Mouse (Mus musculus) midbrain, embryonic 15.5 days (tissue): Measurements from ENCODE around the gene Gm3448. TPM values are rescaled to one million over a fixed set of nuclear protein-coding genes. Genes with fewer than 3 reads are reported as not detected.
"Not testable (repeated sequence)": the region's sequence is repeated elsewhere in the genome, so short reads cannot be mapped to it uniquely, and the experiment has no call there.

Experiments used
- ATAC-seq: fragments of 200-750 bp; cut with Nextera tagmentation; replicated peaks from 2 replicates; pipeline ENCODE4 v1.8.0; 2017; ENCODE audit warnings: moderate TSS enrichment
- H3K27ac ChIP-seq: fragments of 300-500 bp; sonication (generic); 2 replicates; pipeline ENCODE4 v1.5.1; 2015; ENCODE audit warnings: mild to moderate bottlenecking, inconsistent platforms
- H3K27me3 ChIP-seq: fragments of 300-500 bp; sonication (generic); replicated peaks from 2 replicates; pipeline ENCODE4 v1.6.1; 2015; ENCODE audit warnings: inconsistent platforms
- H3K36me3 ChIP-seq: fragments of 300-500 bp; sonication (generic); replicated peaks from 2 replicates; pipeline ENCODE4 v1.6.1; 2015; ENCODE audit warnings: inconsistent platforms
- H3K4me1 ChIP-seq: fragments of 300-500 bp; sonication (generic); 2 replicates; pipeline ENCODE4 v1.6.1; 2015; ENCODE audit warnings: inconsistent platforms
- H3K4me2 ChIP-seq: fragments of 300-500 bp; sonication (generic); 2 replicates; pipeline ENCODE4 v1.6.1; 2015; ENCODE audit warnings: inconsistent platforms, mild to moderate bottlenecking, moderate library complexity
- H3K4me3 ChIP-seq: fragments of 300-500 bp; sonication (generic); 2 replicates; pipeline ENCODE4 v1.5.1; 2015; ENCODE audit warnings: mild to moderate bottlenecking, inconsistent platforms
- H3K9ac ChIP-seq: fragments of 300-500 bp; sonication (generic); 2 replicates; pipeline ENCODE4 v1.6.1; 2015; ENCODE audit warnings: mild to moderate bottlenecking, inconsistent platforms
- H3K9me3 ChIP-seq: fragments of 300-500 bp; sonication (generic); 2 replicates; pipeline ENCODE4 v1.6.1; 2016; ENCODE audit warnings: inconsistent platforms
- WGBS: fragments of 180-500 bp; shearing (Covaris S2); methylation state at CpG from one replicate; pipeline ENCODE4 v1.1.7; 2015; ENCODE audit warnings: mixed read lengths; 5-methylcytosine and 5-hydroxymethylcytosine counted together
- polyA plus RNA-seq: library from polyadenylated mRNA; unstranded; fragments of >200 nt; fragmentation: Nextera tagmentation; extraction: Ambion mirVana; gene quantifications from 2 replicates; pipeline ENCODE4 v1.2.1, GENCODE M21; 2015

Gm3448 gene
- polyA plus RNA-seq: 3.9 and 5.0 TPM in 2 replicates

DNA sequence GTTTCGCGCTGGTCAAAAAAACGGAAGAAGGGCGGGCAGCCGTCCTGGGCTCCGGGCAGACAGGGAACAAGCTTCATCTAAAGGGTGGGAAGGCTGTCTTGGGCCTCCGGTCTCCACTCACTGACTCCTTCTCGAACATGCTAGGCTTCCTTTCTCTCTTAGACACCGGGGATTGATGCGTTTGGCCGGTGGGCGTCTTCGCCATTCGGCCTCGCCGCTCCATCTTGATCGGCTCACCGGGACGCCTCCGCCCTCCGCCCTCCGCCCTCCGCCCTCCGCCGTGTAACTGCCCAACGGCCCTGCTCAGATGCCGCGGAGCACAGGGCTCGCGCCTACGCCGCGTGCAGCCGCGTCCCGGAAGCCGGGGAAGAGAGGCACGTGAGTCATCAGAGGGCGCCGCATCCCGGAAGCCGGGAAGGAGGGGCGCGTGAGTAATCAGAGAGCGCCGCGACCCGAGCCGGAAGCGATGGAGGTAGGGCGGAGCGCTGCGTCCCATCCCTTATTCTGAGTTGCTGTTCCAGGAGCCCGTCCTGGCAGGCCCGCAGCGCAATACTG is at the start of gene Gm3448, which contains the start of the genes Ermard and Tcte3:
TSS of gene Gm3448 (minus strand) at position 363 of the 555 bp plus-strand sequence.
TSS of gene Ermard (plus strand) at position 34 of the 555 bp plus-strand sequence.
TSS of gene Tcte3 (minus strand) at position 314 of the 555 bp plus-strand sequence.
- not testable (repeated sequence) for H3K27ac ChIP-seq
- peak; percentile 98 for ATAC-seq
- WGBS: 2% methylated on average over 11 of the region's 56 CpGs

DNA sequence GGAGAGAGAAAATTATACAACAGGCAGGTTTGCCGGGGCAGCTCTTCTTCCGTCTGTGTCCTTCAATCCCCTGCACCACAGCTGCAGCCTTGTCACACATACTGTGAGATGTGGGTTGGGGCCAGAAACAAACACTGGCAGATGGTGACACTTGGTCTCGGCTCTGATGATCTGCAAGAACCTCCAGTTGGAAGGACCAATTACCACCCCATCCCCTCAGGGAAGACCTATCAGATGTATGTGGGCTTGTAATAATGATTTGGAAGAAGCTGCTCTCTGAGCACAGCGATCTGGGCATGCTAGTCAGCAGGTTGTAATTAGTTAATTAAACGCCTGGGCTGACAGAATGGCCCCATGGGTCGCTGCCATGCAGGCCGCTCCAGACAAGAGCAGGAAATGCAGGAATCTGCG is 47.3 kb upstream of the Gm3448 start:
- no peak overlapping the region for H3K9ac ChIP-seq

More for the DNA sequence above, at the start of gene Gm3448, which contains the start of the genes Ermard and Tcte3:
- H3K36me3 ChIP-seq, H3K9ac ChIP-seq, H3K9me3 ChIP-seq, H3K4me1 ChIP-seq, H3K27me3 ChIP-seq, H3K4me2 ChIP-seq: not testable (repeated sequence)
- 0 out of 2 replicates have a peak within 1 kb of the TSS, but pooled peaks have one; percentile 18 for H3K4me3 ChIP-seq

DNA sequence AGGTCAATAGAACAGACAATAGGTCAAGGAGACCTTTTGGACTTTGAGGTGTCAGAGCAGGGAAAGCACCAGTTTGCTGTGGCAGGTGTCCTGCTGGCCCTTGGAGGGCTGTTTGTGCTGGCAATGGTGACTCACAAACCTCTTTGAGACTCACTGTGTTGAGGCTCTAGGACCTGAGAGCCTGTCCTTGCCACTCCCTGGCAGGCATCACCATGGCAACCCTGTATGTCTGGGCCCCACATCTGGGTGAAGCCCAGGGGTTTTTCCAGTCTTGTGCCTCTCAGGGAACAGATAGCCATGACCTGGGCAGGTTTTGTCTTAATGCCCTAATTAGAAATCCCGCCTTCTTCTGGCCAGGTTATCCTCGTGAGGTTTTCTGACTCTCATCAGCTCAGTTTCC is 46.8 kb upstream of the Gm3448 start:
- Histone ChIP-seq H3K4me1 (peaks cover 13% of the 10 kb centered on the region), H3K9ac (no peak overlapping the region), H3K9me3 (no peaks in the 10 kb centered on the region), H3K27me3 (no peaks in the 10 kb centered on the region), H3K36me3 (no peaks in the 10 kb centered on the region), H3K4me3 (no peak overlapping the region), H3K27ac (0 out of 2 replicates have a peak overlapping the region, but pooled peaks have one; percentile 14), H3K4me2 (no peak overlapping the region)
- ATAC-seq: peak; percentile 65
- WGBS: 26% methylated on average over 2 of the region's 2 CpGs

More for the DNA sequence above, 47.3 kb upstream of the Gm3448 start:
- peak; percentile 68 for ATAC-seq
- H3K4me1 ChIP-seq: peaks cover 13% of the 10 kb centered on the region
- H3K36me3 ChIP-seq: no peaks in the 10 kb centered on the region
- H3K4me3 ChIP-seq: no peak overlapping the region
- H3K4me2 ChIP-seq: no peak overlapping the region
- peak overlapping the region; percentile 14; the same call in 1 of the 2 replicates for H3K27ac ChIP-seq
- 10% methylated on average over 8 of the region's 8 CpGs for WGBS
- H3K9me3 ChIP-seq: no peaks in the 10 kb centered on the region
- no peaks in the 10 kb centered on the region for H3K27me3 ChIP-seq

DNA sequence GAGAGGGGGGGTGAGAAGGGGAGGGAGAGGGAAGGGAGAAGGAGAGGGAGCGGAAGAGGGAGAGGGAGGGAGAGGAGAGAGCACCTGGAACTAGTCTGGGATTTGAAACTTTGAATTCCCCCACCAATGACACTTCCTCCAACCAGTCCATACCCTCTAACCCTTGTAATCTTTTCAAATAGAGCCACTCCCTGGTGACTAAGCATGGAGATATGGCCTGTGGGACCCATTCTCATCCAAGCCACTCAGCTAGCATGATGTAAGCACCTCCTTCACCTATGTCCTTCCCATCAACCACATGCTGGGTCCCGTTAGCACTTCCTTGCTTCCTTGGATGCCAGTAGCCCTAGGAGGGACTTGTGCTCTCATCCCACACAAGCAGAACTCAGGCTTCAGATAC is 43.7 kb upstream of the Gm3448 start:
- Histone ChIP-seq H3K4me3 (no peak overlapping the region), H3K4me2 (no peak overlapping the region), H3K9me3 (no peaks in the 10 kb centered on the region), H3K27ac (no peak overlapping the region), H3K27me3 (no peaks in the 10 kb centered on the region), H3K4me1 (peaks cover 13% of the 10 kb centered on the region), H3K9ac (no peak overlapping the region), H3K36me3 (no peaks in the 10 kb centered on the region)
- ATAC-seq: no peak
- 89% methylated on average over 2 of the region's 2 CpGs for WGBS

DNA sequence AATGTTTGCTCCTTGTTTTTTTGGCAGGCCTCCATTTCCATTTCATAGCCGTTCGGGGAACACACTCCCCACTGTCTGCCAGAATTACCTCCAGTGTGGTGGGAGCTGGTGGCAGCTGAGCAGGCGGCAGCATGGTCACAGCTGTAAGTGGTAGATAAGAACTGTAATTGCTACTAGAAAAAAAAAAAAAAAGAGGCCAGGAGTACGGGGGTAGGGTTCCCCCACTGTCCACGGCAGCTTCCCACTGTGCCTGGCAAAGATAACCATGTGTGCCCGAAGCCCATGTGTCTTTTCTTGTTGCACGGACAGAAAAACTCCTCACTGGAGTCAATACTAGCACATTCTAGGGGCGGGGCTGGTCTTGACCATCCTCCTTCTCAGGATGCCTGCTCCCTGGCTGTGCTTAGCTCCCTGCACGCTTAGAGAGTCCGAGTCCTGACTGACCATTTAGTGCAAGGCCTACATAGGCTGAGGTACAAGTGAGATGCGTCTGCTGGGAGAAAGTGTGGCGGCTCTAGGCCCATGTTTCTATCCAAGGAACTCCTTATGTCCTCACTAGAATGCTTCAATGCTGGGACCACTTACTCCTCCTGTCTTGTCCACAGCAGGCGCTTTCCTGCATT is 43.0 kb upstream of the Gm3448 start:
- Histone ChIP-seq H3K4me1 (peaks cover 13% of the 10 kb centered on the region), H3K36me3 (no peaks in the 10 kb centered on the region), H3K9ac (no peak overlapping the region), H3K4me2 (no peak overlapping the region), H3K4me3 (no peak overlapping the region), H3K9me3 (no peaks in the 10 kb centered on the region), H3K27me3 (no peaks in the 10 kb centered on the region), H3K27ac (no peak overlapping the region)
- ATAC-seq: no peak
- 59% methylated on average over 13 of the region's 13 CpGs for WGBS

DNA sequence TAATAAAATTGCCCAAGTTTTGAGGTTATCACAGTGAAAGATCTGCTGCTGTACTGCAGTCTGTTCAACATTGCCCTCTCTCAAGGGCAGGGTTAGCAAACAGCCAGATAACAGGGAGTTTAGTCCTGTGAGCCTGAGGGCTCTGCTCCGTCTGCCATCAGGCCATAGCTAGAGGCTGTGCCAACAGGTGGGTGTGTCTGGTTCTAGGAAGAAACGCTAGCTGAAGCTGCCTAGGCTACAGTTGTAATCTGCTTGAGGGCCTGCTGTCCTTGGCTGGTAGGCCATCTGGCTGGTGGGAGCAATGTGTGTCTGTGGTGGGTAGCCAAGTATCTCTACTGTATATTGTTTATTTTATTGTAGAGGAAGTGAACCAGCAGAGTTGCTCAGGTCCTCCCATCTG is 36.2 kb upstream of the Gm3448 start:
- H3K27me3 ChIP-seq: no peaks in the 10 kb centered on the region
- H3K4me2 ChIP-seq: no peak overlapping the region
- no peak overlapping the region for H3K27ac ChIP-seq
- no peaks in the 10 kb centered on the region for H3K4me1 ChIP-seq
- H3K9me3 ChIP-seq: no peaks in the 10 kb centered on the region
- no peak for ATAC-seq
- H3K9ac ChIP-seq: no peak overlapping the region
- H3K4me3 ChIP-seq: no peak overlapping the region
- no peaks in the 10 kb centered on the region for H3K36me3 ChIP-seq
- WGBS: 55% methylated on average over 2 of the region's 2 CpGs

DNA sequence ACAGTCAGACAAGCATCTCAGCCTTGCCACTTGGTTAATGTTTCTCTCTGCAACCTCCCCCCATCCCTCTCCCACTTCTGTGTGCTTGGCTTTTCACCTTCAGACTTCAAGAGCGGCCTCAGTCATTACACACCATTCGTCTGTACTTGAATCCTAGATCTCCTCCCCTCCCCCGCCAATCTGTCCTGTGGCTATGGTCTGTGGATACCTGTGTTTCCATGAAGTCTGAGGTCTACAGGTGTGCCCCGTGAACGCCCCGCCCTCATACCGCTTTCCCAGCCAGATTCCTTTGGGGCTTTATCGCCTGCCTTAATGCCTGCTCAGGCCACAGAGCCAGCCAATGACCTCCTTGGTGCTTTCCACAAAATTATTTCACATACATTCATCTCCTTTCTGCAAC is 33.7 kb upstream of the Gm3448 start:
- H3K27me3 ChIP-seq: no peaks in the 10 kb centered on the region
- no peak overlapping the region for H3K27ac ChIP-seq
- H3K9me3 ChIP-seq: no peaks in the 10 kb centered on the region
- H3K4me2 ChIP-seq: no peak overlapping the region
- H3K4me3 ChIP-seq: no peak overlapping the region
- ATAC-seq: no peak
- H3K36me3 ChIP-seq: no peaks in the 10 kb centered on the region
- no peak overlapping the region for H3K9ac ChIP-seq
- H3K4me1 ChIP-seq: no peaks in the 10 kb centered on the region
- WGBS: 80% methylated on average over 8 of the region's 8 CpGs

DNA sequence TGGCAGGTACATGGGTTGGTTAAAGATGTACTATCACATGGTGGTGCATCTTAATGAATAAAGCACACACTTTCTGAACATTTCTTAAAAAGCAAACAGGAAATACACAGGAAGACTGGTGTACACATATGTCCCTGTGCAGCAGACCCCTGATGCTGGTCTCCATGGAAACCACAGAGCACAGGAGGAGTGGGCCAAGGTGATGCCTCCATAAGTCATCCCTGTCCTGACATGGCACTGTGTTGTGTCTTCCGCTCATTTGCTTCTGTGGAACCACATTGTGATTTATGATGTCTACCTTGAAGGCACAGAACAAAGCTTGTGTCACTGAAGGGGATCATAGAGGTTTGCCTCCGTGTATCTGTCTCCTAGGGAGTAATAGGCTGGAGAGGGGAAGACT is 30.9 kb upstream of the Gm3448 start:
- H3K4me3 ChIP-seq: no peak overlapping the region
- no peak for ATAC-seq
- no peaks in the 10 kb centered on the region for H3K36me3 ChIP-seq
- H3K27ac ChIP-seq: no peak overlapping the region
- no peaks in the 10 kb centered on the region for H3K27me3 ChIP-seq
- no peaks in the 10 kb centered on the region for H3K4me1 ChIP-seq
- 88% methylated on average over 2 of the region's 2 CpGs for WGBS
- no peak overlapping the region for H3K9ac ChIP-seq
- H3K9me3 ChIP-seq: no peaks in the 10 kb centered on the region
- H3K4me2 ChIP-seq: no peak overlapping the region

DNA sequence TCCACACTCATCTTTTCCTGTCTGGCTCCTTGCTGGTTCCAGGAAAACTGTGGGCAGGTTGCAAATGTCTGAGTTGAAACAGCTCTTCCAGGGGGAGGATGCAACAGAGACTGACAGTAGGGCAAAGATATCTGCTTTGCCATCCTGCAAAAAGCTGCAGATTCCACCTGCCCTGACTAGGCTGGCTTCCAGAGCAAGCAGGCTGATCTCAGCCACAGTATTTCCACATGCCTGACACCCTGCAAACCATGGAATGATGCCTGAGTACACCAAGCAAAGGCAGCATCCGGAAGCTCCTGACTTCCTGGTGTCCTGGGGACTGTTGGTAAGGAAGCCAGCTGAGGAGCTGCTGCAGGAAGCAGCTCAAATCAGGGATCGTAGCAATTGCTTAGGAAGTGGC is 27.8 kb upstream of the Gm3448 start:
- no peaks in the 10 kb centered on the region for H3K36me3 ChIP-seq
- no peaks in the 10 kb centered on the region for H3K27me3 ChIP-seq
- H3K9me3 ChIP-seq: no peaks in the 10 kb centered on the region
- WGBS: 71% methylated on average over 2 of the region's 2 CpGs
- no peak for ATAC-seq
- H3K27ac ChIP-seq: no peak overlapping the region
- H3K9ac ChIP-seq: no peak overlapping the region
- H3K4me1 ChIP-seq: peaks cover 8% of the 10 kb centered on the region
- H3K4me2 ChIP-seq: no peak overlapping the region
- no peak overlapping the region for H3K4me3 ChIP-seq

DNA sequence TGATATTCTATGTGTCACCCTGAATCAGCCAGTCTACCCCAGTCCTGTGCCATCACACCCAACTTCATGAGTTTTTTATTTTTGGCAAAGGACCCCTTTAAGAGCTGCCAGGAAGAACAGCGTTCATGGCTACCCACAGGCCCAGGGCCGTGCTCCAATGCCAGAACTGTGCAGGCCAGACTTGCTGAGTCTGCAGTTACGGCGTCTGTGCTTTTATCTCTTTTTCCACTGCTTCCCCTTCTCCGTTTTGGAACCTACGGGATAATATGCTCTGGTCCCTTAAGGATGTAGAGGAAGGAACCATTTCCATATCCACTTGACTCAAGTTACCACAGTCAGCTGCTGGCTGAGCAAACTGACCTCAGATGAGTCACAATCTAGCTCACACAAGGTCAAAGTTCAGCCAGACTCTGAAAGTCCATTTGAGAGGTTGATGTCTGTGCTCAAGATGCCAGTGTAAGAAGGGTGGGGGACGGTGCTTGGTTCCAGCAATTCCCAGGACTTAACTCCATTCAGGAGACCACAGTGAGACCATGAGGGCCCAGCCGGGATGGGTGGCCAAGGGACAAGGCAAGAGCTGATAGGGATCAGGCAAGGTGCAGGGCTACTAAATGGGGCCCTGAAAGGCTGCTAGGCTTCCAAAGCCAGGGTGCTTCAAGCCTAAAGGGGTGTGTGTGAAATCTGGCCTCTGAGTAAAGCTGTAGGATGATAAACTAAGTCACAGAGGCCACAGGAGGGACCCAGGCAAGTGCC is 26.9 kb upstream of the Gm3448 start:
- H3K4me3 ChIP-seq: no peak overlapping the region
- H3K27ac ChIP-seq: no peak overlapping the region
- H3K9me3 ChIP-seq: no peaks in the 10 kb centered on the region
- H3K4me2 ChIP-seq: no peak overlapping the region
- WGBS: 77% methylated on average over 8 of the region's 8 CpGs
- no peak for ATAC-seq
- no peak overlapping the region for H3K9ac ChIP-seq
- no peaks in the 10 kb centered on the region for H3K27me3 ChIP-seq
- H3K4me1 ChIP-seq: peaks cover 8% of the 10 kb centered on the region
- no peaks in the 10 kb centered on the region; the same call in 1 of the 2 replicates for H3K36me3 ChIP-seq

DNA sequence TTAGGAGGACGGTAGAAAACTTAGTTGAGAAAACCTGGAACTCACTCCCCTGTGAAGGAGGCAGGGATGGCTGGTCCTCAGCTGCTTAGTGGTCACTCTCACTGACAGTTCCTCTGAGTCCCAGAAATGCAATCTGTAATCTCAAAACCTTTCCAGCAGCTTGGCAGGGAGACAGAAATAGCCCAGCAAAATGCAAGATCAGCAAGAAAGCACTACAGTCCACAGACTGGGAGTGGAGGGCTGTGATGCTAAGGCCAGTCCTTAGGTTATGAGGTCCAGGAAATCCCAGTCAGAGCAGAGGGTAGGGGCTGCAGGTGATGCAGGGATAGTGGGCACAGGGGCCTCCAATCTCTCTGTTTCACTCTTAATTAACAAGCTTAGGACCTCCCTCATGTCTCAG is 25.6 kb upstream of the Gm3448 start:
- Histone ChIP-seq H3K27me3 (no peaks in the 10 kb centered on the region), H3K36me3 (no peaks in the 10 kb centered on the region; the same call in 1 of the 2 replicates), H3K9ac (no peak overlapping the region), H3K4me2 (no peak overlapping the region), H3K4me1 (peaks cover 8% of the 10 kb centered on the region), H3K4me3 (no peak overlapping the region), H3K9me3 (no peaks in the 10 kb centered on the region), H3K27ac (no peak overlapping the region)
- 70% methylated on average over 1 of the region's 1 CpGs for WGBS
- no peak for ATAC-seq

DNA sequence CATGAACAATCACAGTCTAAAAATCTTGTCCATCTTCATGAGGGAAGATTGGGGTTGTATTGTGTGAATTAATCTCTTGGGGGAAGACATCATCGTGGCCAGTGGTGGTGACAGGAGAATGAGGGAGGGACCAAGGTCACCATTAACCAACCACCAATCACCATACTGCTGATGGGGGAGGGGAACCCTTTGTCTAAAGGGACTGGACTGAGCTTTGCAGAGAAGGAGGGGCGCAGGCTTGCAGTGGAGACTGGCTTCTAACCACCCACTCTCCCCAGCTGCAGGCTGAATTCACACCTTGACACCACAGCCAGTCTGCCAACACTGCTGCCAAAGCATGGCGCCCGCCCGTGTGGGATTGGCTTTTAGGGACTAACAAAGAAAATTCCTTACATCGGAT is 24.7 kb upstream of the Gm3448 start:
- peak overlapping the region; percentile 23 for H3K4me3 ChIP-seq
- 39% methylated on average over 6 of the region's 6 CpGs for WGBS
- H3K9me3 ChIP-seq: no peaks in the 10 kb centered on the region
- no peaks in the 10 kb centered on the region; the same call in 1 of the 2 replicates for H3K36me3 ChIP-seq
- peak overlapping the region; percentile 46 for H3K4me2 ChIP-seq
- peak overlapping the region; percentile 75 for H3K27ac ChIP-seq
- ATAC-seq: peak; percentile 91
- peaks cover 8% of the 10 kb centered on the region for H3K4me1 ChIP-seq
- peak overlapping the region; percentile 31 for H3K9ac ChIP-seq
- no peaks in the 10 kb centered on the region for H3K27me3 ChIP-seq
